Mouse (Mus musculus) retina, postnatal 7 days (tissue): ENCODE results near the gene Fam120c.

ENCODE experiments used
- DNase-seq: peaks from one replicate; pipeline ENCODE4 v3.0.0-alpha.2; 2012; ENCODE audit warnings: low read depth, low spot score

Fam120c gene

DNA sequence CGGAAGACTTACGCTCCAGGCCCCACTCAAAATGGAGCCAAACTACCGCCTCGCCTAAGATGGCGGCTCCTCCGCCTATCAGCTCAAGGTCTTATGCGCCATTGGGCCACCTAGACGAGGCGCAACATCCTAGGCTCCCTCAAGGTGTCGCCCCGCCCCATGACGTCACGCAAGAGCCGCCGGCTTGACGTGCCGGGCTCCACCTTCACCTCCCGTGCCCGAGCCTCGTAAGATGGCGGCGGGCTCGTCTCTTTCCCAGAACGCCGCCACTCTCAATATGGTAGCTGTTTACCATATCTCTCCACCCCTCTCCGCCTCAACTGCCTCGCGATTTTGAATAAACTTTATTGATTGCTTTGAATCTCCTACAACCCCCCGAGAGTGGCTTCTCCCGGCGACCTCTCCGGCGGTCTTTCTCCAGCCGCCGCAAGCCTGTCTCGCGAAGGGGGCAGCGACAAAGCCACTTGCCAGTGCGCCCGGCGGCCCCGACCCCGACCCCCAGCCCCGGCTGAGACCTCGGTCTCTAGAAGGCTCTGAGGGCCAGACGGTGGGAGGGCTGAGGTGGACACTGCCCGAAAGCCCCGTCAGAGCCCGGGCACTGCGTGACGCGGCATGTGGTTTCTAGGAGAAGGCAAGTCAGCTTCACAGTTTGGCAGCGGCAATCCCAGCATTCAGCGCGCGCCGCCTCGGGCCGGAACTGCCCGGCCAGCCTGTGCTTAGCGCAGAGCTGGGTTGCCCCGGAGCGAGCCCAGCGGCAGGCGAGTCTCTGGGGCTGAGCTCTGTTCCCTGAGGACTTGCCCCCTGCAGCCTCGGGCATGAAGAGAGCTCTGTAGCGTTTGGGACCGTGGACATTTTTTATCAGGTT lies 176.7 kb downstream of the Fam120c start, which contains the start of gene Phf8:
TSS of gene Phf8 (plus strand) at position 215 of the 865 bp plus-strand sequence.
- peak; percentile 90 for DNase-seq
